Mouse (Mus musculus): ENCODE data around the gene Qtrt1. TPM values are rescaled to one million over a fixed set of nuclear protein-coding genes. Genes with fewer than 3 reads are reported as not detected.

Qtrt1 gene
- total and polyA plus RNA-seq, 2 experiments, result 5.6 to 15.7 TPM

GRCm38 (mm10) chr9:21407951-21408350 is 3.7 kb upstream of the Qtrt1 start:
- DNase-seq (ENCODE audit: extremely low read depth, low read depth, low spot score), result peak; percentile 80
- H3K4me3 ChIP-seq (ENCODE audit: insufficient read depth, low read depth, low read length), result no peak overlapping the region

GRCm38 (mm10) chr9:21408624-21409023 is 3.0 kb upstream of the Qtrt1 start:
- H3K4me1 ChIP-seq (ENCODE audit: control insufficient read depth, insufficient read depth, low read length), result peaks cover 7% of the 10 kb centered on the region
- no peak overlapping the region for H3K9ac ChIP-seq (ENCODE audit: low read depth, low read length)
- no peak for TF ChIP-seq POLR2A (IDR thresholded peaks at IDR 0.05; ENCODE audit: extremely low read depth, insufficient read depth, low read length)
- no peak for TF ChIP-seq CTCF (IDR thresholded peaks at IDR 0.05; ENCODE audit: low read depth, low read length)
- no peaks in the 10 kb centered on the region for H3K27me3 ChIP-seq (ENCODE audit: control insufficient read depth, insufficient read depth, low read length)
- no peaks in the 10 kb centered on the region for H3K36me3 ChIP-seq (ENCODE audit: control insufficient read depth, insufficient read depth, low read length)
- H3K4me3 ChIP-seq (ENCODE audit: insufficient read depth, low read depth, low read length), result no peak overlapping the region
- WGBS, result 70% methylated on average over 7 of the region's 7 CpGs
- DNase-seq (ENCODE audit: extremely low read depth, low read depth, low spot score), result no peak
- no peak overlapping the region for H3K27ac ChIP-seq (replicated peaks; ENCODE audit: insufficient read depth, low read depth, low read length)
- H3K79me2 ChIP-seq (ENCODE audit: control insufficient read depth, insufficient read depth, low read length), result no peaks in the 10 kb centered on the region

More at GRCm38 (mm10) chr9:21407951-21408350, 3.7 kb upstream of the Qtrt1 start:
- no peaks in the 10 kb centered on the region for H3K27me3 ChIP-seq (ENCODE audit: control insufficient read depth, insufficient read depth, low read length)
- peaks cover 7% of the 10 kb centered on the region for H3K4me1 ChIP-seq (ENCODE audit: control insufficient read depth, insufficient read depth, low read length)
- no peaks in the 10 kb centered on the region for H3K36me3 ChIP-seq (ENCODE audit: control insufficient read depth, insufficient read depth, low read length)
- TF ChIP-seq POLR2A (IDR thresholded peaks at IDR 0.05; ENCODE audit: extremely low read depth, insufficient read depth, low read length), result no peak
- no peak for TF ChIP-seq CTCF (IDR thresholded peaks at IDR 0.05; ENCODE audit: low read depth, low read length)
- 4% methylated on average over 4 of the region's 4 CpGs for WGBS
- no peak overlapping the region for H3K27ac ChIP-seq (replicated peaks; ENCODE audit: insufficient read depth, low read depth, low read length)
- no peaks in the 10 kb centered on the region for H3K79me2 ChIP-seq (ENCODE audit: control insufficient read depth, insufficient read depth, low read length)
- no peak overlapping the region for H3K9ac ChIP-seq (ENCODE audit: low read depth, low read length)

GRCm38 (mm10) chr9:21409592-21410317 is 1.9 kb upstream of the Qtrt1 start:
- TF ChIP-seq CTCF (IDR thresholded peaks at IDR 0.05; ENCODE audit: low read depth, low read length) (peak; percentile 73), POLR2A (IDR thresholded peaks at IDR 0.05; ENCODE audit: extremely low read depth, insufficient read depth, low read length) (no peak)
- H3K27ac ChIP-seq (replicated peaks; ENCODE audit: insufficient read depth, low read depth, low read length), result no peak overlapping the region
- peaks cover 7% of the 10 kb centered on the region for H3K4me1 ChIP-seq (ENCODE audit: control insufficient read depth, insufficient read depth, low read length)
- H3K9ac ChIP-seq (ENCODE audit: low read depth, low read length), result no peak overlapping the region
- no peaks in the 10 kb centered on the region for H3K79me2 ChIP-seq (ENCODE audit: control insufficient read depth, insufficient read depth, low read length)
- no peak overlapping the region for H3K4me3 ChIP-seq (ENCODE audit: insufficient read depth, low read depth, low read length)
- H3K27me3 ChIP-seq (ENCODE audit: control insufficient read depth, insufficient read depth, low read length), result no peaks in the 10 kb centered on the region
- H3K36me3 ChIP-seq (ENCODE audit: control insufficient read depth, insufficient read depth, low read length), result no peaks in the 10 kb centered on the region
- DNase-seq (ENCODE audit: extremely low read depth, low read depth, low spot score), result peak; percentile 74
- 32% methylated on average over 9 of the region's 9 CpGs for WGBS

GRCm38 (mm10) chr9:21417866-21418265 is 6.2 kb downstream of the Qtrt1 start:
- no peak overlapping the region for H3K9ac ChIP-seq (ENCODE audit: low read depth, low read length)
- no peak for DNase-seq (ENCODE audit: extremely low read depth, low read depth, low spot score)
- TF ChIP-seq CTCF (IDR thresholded peaks at IDR 0.05; ENCODE audit: low read depth, low read length) (no peak), POLR2A (IDR thresholded peaks at IDR 0.05; ENCODE audit: extremely low read depth, insufficient read depth, low read length) (no peak)
- no peaks in the 10 kb centered on the region for H3K79me2 ChIP-seq (ENCODE audit: control insufficient read depth, insufficient read depth, low read length)
- 98% methylated on average over 2 of the region's 2 CpGs for WGBS
- H3K36me3 ChIP-seq (ENCODE audit: control insufficient read depth, insufficient read depth, low read length), result no peaks in the 10 kb centered on the region
- H3K4me1 ChIP-seq (ENCODE audit: control insufficient read depth, insufficient read depth, low read length), result no peaks in the 10 kb centered on the region
- H3K27ac ChIP-seq (replicated peaks; ENCODE audit: insufficient read depth, low read depth, low read length), result no peak overlapping the region
- no peaks in the 10 kb centered on the region for H3K27me3 ChIP-seq (ENCODE audit: control insufficient read depth, insufficient read depth, low read length)
- H3K4me3 ChIP-seq (ENCODE audit: insufficient read depth, low read depth, low read length), result no peak overlapping the region

- no peak for DNase-seq (ENCODE audit: extremely low read depth, low read depth, low spot score)
- H3K79me2 ChIP-seq (ENCODE audit: control insufficient read depth, insufficient read depth, low read length), result no peaks in the 10 kb centered on the region
- H3K9ac ChIP-seq (ENCODE audit: low read depth, low read length), result no peak overlapping the region
- TF ChIP-seq CTCF (IDR thresholded peaks at IDR 0.05; ENCODE audit: low read depth, low read length) (no peak), POLR2A (IDR thresholded peaks at IDR 0.05; ENCODE audit: extremely low read depth, insufficient read depth, low read length) (no peak)
- no peaks in the 10 kb centered on the region for H3K27me3 ChIP-seq (ENCODE audit: control insufficient read depth, insufficient read depth, low read length)
- no peaks in the 10 kb centered on the region for H3K36me3 ChIP-seq (ENCODE audit: control insufficient read depth, insufficient read depth, low read length)
- no peak overlapping the region for H3K4me3 ChIP-seq (ENCODE audit: insufficient read depth, low read depth, low read length)
- H3K27ac ChIP-seq (replicated peaks; ENCODE audit: insufficient read depth, low read depth, low read length), result no peak overlapping the region
- no peaks in the 10 kb centered on the region for H3K4me1 ChIP-seq (ENCODE audit: control insufficient read depth, insufficient read depth, low read length)
- WGBS, result 90% methylated on average over 2 of the region's 2 CpGs
These were observed 8.0 kb downstream of the Qtrt1 start for GRCm38 (mm10) chr9:21419646-21420045.
